Mouse (Mus musculus) skeletal muscle tissue, postnatal 0 days (tissue): ENCODE data around the gene Olfr167. TPM values are rescaled to one million over a fixed set of nuclear protein-coding genes. Genes with fewer than 3 reads are reported as not detected.

ENCODE experiments used
- polyA plus RNA-seq: library from polyadenylated mRNA; unstranded; fragments of >200 nt; fragmentation: Nextera tagmentation; extraction: Ambion mirVana; gene quantifications from 2 replicates; pipeline ENCODE4 v1.2.1, GENCODE M21; 2015

Olfr167 gene
- polyA plus RNA-seq, result not detected in 2 replicates

DNA sequence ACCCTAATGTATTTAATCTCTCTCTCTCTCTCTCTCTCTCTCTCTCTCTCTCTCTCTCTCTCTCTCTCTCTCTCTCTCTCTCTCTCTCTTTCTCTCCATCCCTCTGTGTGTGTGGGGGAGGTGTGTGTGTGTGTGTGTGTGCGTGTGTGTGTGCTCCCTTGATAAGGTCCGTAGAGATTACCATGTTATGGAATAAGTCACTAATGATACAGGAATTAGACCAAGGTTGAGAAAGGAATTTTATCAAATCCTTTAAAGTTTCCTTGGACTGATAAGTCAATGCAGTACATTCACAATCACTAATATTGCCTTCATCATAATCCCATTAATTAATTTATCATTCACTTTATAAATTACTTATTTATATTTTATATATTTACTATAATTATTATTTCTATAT, at the start of gene Olfr167:
TSS of gene Olfr167 (minus strand) at position 101 of the 400 bp plus-strand sequence.

DNA sequence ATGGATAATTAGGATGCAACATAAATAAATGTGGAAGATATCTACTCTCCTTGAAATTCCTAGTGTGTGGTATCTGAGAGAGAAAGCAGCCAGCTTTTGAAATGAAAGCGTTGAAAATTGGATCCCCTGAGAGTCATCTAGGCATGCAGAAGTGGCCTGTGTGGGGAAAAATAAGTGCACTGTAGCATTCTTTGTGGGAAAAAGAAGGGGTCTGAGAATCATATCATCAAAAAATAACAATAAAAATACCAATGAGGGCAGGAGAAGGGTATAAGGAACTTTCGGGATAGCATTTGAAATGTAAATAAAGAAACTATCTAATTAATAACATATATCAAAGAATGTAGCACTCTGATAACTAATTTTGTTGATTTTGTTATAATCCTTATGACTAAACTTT, 49.6 kb upstream of the Olfr167 start, which contains the start of gene Olfr169:
TSS of gene Olfr169 (minus strand) at position 101 of the 400 bp plus-strand sequence.

DNA sequence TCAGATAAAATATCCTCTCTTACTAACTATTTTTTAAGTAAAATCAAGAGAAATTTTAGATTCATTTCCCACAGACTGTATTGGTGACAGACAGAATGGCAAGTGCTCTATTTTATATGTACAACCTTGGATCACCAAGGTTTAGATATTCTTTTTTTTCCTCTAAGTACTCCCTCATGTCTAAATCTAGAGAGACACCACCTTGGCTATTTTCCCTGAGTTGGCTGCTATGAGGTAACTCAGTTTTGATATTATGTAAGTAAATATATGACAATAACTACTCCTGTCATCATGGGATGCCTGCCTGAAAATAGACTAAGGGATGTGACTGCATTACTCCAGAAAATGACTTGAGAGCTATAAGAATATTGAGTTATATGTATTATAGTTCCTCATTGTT, 13.4 kb upstream of the Olfr167 start, which contains the start of gene Olfr168:
TSS of gene Olfr168 (minus strand) at position 101 of the 400 bp plus-strand sequence.

DNA sequence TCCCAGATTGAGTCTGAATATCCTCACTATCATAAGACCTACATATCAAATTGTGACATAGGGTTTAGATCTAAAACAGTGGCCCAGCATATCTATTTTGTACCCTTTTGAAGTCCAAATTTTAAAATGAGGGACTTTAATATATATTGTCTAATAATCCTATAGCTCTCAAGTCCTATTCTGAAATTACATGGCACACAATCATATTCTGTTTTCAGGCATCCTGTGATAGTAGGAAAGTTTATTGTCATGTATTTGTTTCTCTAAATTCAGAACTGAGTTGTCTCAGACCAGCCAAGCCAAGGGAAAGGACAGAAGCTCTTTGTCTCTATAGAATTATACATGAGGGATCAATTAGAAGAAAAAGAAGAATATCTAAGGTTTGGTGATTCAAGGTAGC, 38.7 kb downstream of the Olfr167 start, which contains the start of gene Olfr166:
TSS of gene Olfr166 (plus strand) at position 301 of the 400 bp plus-strand sequence.

Other genes with a start within 250 kb of the Olfr167 start
- gene Olfr164, start 208.2 kb downstream of the Olfr167 start, polyA plus RNA-seq, result not detected in 2 replicates
- gene Olfr165, start 99.1 kb downstream of the Olfr167 start, polyA plus RNA-seq, result not detected in 2 replicates
- not detected in 2 replicates for gene Olfr166, start 38.6 kb downstream of the Olfr167 start, polyA plus RNA-seq
- gene Olfr168, start 13.3 kb upstream of the Olfr167 start, polyA plus RNA-seq, result not detected in 2 replicates
- not detected in 2 replicates for gene Olfr169, start 49.5 kb upstream of the Olfr167 start, polyA plus RNA-seq
- not detected in 2 replicates for gene Olfr170, start 89.6 kb upstream of the Olfr167 start, polyA plus RNA-seq
- not detected in 2 replicates for gene Olfr171, start 107.7 kb upstream of the Olfr167 start, polyA plus RNA-seq
- 0.05 TPM in 1 of 2 replicates, not detected in the other for gene Lamp3, start 184.1 kb upstream of the Olfr167 start, polyA plus RNA-seq
- gene B3gnt5, start 237.9 kb upstream of the Olfr167 start, polyA plus RNA-seq, result 4.5 and 4.7 TPM in 2 replicates